Mouse (Mus musculus) kidney, embryonic 16.5 days (tissue): Measurements from ENCODE around the gene Dennd1a. TPM values are rescaled to one million over a fixed set of nuclear protein-coding genes. Genes with fewer than 3 reads are reported as not detected.

Experiments used
- ATAC-seq: fragments of 200-750 bp; cut with Nextera tagmentation; 2 replicates; pipeline ENCODE4 v1.8.0; 2017; ENCODE audit warnings: moderate TSS enrichment; ENCODE audit not compliant: low FRiP score, low TSS enrichment
- H3K27ac ChIP-seq: fragments of 300-500 bp; sonication (generic); 2 replicates; pipeline ENCODE4 v1.5.1; 2014; ENCODE audit warnings: low read length
- H3K27me3 ChIP-seq: fragments of 300-500 bp; sonication (generic); 2 replicates; pipeline ENCODE4 v1.6.1; 2014; ENCODE audit warnings: low read length, control low read depth, mixed read lengths; ENCODE audit not compliant: insufficient read depth
- H3K36me3 ChIP-seq: fragments of 300-500 bp; sonication (generic); 2 replicates; pipeline ENCODE4 v1.6.1; 2014; ENCODE audit warnings: low read length, control low read depth, mixed read lengths; ENCODE audit not compliant: insufficient read depth
- H3K4me1 ChIP-seq: fragments of 300-500 bp; sonication (generic); 2 replicates; pipeline ENCODE4 v1.6.1; 2014; ENCODE audit warnings: low read length, control low read depth, mixed read lengths; ENCODE audit not compliant: insufficient read depth
- H3K4me2 ChIP-seq: fragments of 300-500 bp; sonication (generic); replicated peaks from 2 replicates; pipeline ENCODE4 v1.6.1; 2014; ENCODE audit warnings: low read depth, low read length
- H3K4me3 ChIP-seq: fragments of 300-500 bp; sonication (generic); 2 replicates; pipeline ENCODE4 v1.5.1; 2014; ENCODE audit warnings: mild to moderate bottlenecking, low read length
- H3K9ac ChIP-seq: fragments of 300-500 bp; sonication (generic); replicated peaks from 2 replicates; pipeline ENCODE4 v1.6.1; 2014; ENCODE audit warnings: low read length
- H3K9me3 ChIP-seq: fragments of 300-500 bp; sonication (generic); 2 replicates; pipeline ENCODE4 v1.6.1; 2016; ENCODE audit warnings: low read length, control low read depth
- WGBS: fragments of 180-500 bp; shearing (Covaris S2); extraction: QIAGEN DNeasy Blood & Tissue Kit; methylation state at CpG from one replicate; pipeline ENCODE4 v1.1.7; 2014; 5-methylcytosine and 5-hydroxymethylcytosine counted together
- polyA plus RNA-seq: library from polyadenylated mRNA; unstranded; fragments of >200 nt; fragmentation: Nextera tagmentation; extraction: Ambion mirVana; gene quantifications from 2 replicates; pipeline ENCODE4 v1.2.1, GENCODE M21; 2015

The Dennd1a gene
- polyA plus RNA-seq: 14.3 and 15.4 TPM in 2 replicates

GRCm38 (mm10) chr2:38286733-38287551, at the start of gene Dennd1a:
Gene Dennd1a, minus strand, starts transcription at chr2:38287390.
- Histone ChIP-seq H3K4me3 (peak within 1 kb of the TSS; percentile 88), H3K4me1 (peaks cover 17% of the 10 kb centered on the region), H3K27me3 (no peaks in the 10 kb centered on the region), H3K9ac (peak within 1 kb of the TSS; percentile 92), H3K9me3 (no peaks in the 10 kb centered on the region), H3K4me2 (peak within 1 kb of the TSS; percentile 83), H3K27ac (peak within 1 kb of the TSS; percentile 91), H3K36me3 (no peaks in the 10 kb centered on the region)
- WGBS: under 1% methylated on average over 63 of the region's 81 CpGs
- ATAC-seq: peak; percentile 98

- ATAC-seq: no peak
- no peaks in the 10 kb centered on the region for H3K36me3 ChIP-seq
- no peak overlapping the region for H3K27ac ChIP-seq
- H3K4me3 ChIP-seq: 0 out of 2 replicates have a peak overlapping the region, but pooled peaks have one; percentile 5
- H3K27me3 ChIP-seq: peaks cover 86% of the 10 kb centered on the region
- H3K9me3 ChIP-seq: no peaks in the 10 kb centered on the region
- 2% methylated on average over 17 of the region's 17 CpGs for WGBS
- peaks cover 15% of the 10 kb centered on the region for H3K4me1 ChIP-seq
- H3K4me2 ChIP-seq: no peak overlapping the region
- no peak overlapping the region for H3K9ac ChIP-seq
These were observed 49.4 kb upstream of the Dennd1a start for GRCm38 (mm10) chr2:38336606-38337005.

- 39% methylated on average over 7 of the region's 7 CpGs for WGBS
These were observed 46.5 kb upstream of the Dennd1a start for GRCm38 (mm10) chr2:38333586-38334119.

GRCm38 (mm10) chr2:38326671-38327070, 39.5 kb upstream of the Dennd1a start:
- Histone ChIP-seq H3K36me3 (no peaks in the 10 kb centered on the region), H3K9me3 (no peaks in the 10 kb centered on the region), H3K4me2 (no peak overlapping the region), H3K9ac (no peak overlapping the region), H3K27me3 (peaks cover 10% of the 10 kb centered on the region), H3K27ac (no peak overlapping the region), H3K4me3 (no peak overlapping the region), H3K4me1 (no peaks in the 10 kb centered on the region)
- ATAC-seq: no peak
- 57% methylated on average over 1 of the region's 1 CpGs for WGBS

More at GRCm38 (mm10) chr2:38333586-38334119, 46.5 kb upstream of the Dennd1a start:
- Histone ChIP-seq H3K4me3 (no peak overlapping the region), H3K4me2 (no peak overlapping the region), H3K9me3 (no peaks in the 10 kb centered on the region), H3K27me3 (peaks cover 61% of the 10 kb centered on the region), H3K4me1 (peaks cover 7% of the 10 kb centered on the region; the same call in 1 of the 2 replicates), H3K9ac (no peak overlapping the region), H3K36me3 (no peaks in the 10 kb centered on the region), H3K27ac (no peak overlapping the region)
- no peak for ATAC-seq

- no peak overlapping the region for H3K27ac ChIP-seq
- no peaks in the 10 kb centered on the region for H3K4me1 ChIP-seq
- no peaks in the 10 kb centered on the region for H3K36me3 ChIP-seq
- no peak overlapping the region for H3K9ac ChIP-seq
- peaks cover 8% of the 10 kb centered on the region for H3K27me3 ChIP-seq
- ATAC-seq: no peak
- H3K9me3 ChIP-seq: no peaks in the 10 kb centered on the region
- 69% methylated on average over 8 of the region's 8 CpGs for WGBS
- no peak overlapping the region for H3K4me2 ChIP-seq
- H3K4me3 ChIP-seq: no peak overlapping the region
These were observed 36.2 kb upstream of the Dennd1a start for GRCm38 (mm10) chr2:38323380-38323779.

GRCm38 (mm10) chr2:38320911-38321310, 33.7 kb upstream of the Dennd1a start:
- H3K4me3 ChIP-seq: no peak overlapping the region
- no peaks in the 10 kb centered on the region for H3K36me3 ChIP-seq
- H3K9ac ChIP-seq: no peak overlapping the region
- H3K4me1 ChIP-seq: no peaks in the 10 kb centered on the region
- WGBS: 53% methylated on average over 4 of the region's 4 CpGs
- H3K27ac ChIP-seq: no peak overlapping the region
- ATAC-seq: no peak
- H3K9me3 ChIP-seq: no peaks in the 10 kb centered on the region
- no peak overlapping the region for H3K4me2 ChIP-seq
- H3K27me3 ChIP-seq: peaks cover 8% of the 10 kb centered on the region

GRCm38 (mm10) chr2:38319086-38319485, 31.9 kb upstream of the Dennd1a start:
- peaks cover 8% of the 10 kb centered on the region; the same call in 1 of the 2 replicates for H3K27me3 ChIP-seq
- H3K27ac ChIP-seq: no peak overlapping the region
- H3K36me3 ChIP-seq: no peaks in the 10 kb centered on the region
- WGBS: 91% methylated on average over 11 of the region's 11 CpGs
- H3K9me3 ChIP-seq: no peaks in the 10 kb centered on the region
- no peak for ATAC-seq
- H3K4me3 ChIP-seq: no peak overlapping the region
- H3K9ac ChIP-seq: no peak overlapping the region
- no peaks in the 10 kb centered on the region for H3K4me1 ChIP-seq
- H3K4me2 ChIP-seq: no peak overlapping the region

- H3K4me3 ChIP-seq: no peak overlapping the region
- no peaks in the 10 kb centered on the region for H3K36me3 ChIP-seq
- H3K9ac ChIP-seq: no peak overlapping the region
- 62% methylated on average over 3 of the region's 3 CpGs for WGBS
- H3K4me1 ChIP-seq: no peaks in the 10 kb centered on the region
- H3K27me3 ChIP-seq: peaks cover 4% of the 10 kb centered on the region; the same call in 1 of the 2 replicates
- H3K9me3 ChIP-seq: no peaks in the 10 kb centered on the region
- no peak for ATAC-seq
- H3K27ac ChIP-seq: no peak overlapping the region
- no peak overlapping the region for H3K4me2 ChIP-seq
These were observed 26.2 kb upstream of the Dennd1a start for GRCm38 (mm10) chr2:38313399-38313798.

GRCm38 (mm10) chr2:38312921-38313320, 25.7 kb upstream of the Dennd1a start:
- no peak for ATAC-seq
- peaks cover 4% of the 10 kb centered on the region; the same call in 1 of the 2 replicates for H3K27me3 ChIP-seq
- H3K36me3 ChIP-seq: no peaks in the 10 kb centered on the region
- no peak overlapping the region for H3K4me2 ChIP-seq
- WGBS: 58% methylated on average over 3 of the region's 3 CpGs
- no peak overlapping the region for H3K4me3 ChIP-seq
- no peak overlapping the region for H3K27ac ChIP-seq
- no peaks in the 10 kb centered on the region for H3K9me3 ChIP-seq
- H3K9ac ChIP-seq: no peak overlapping the region
- no peaks in the 10 kb centered on the region for H3K4me1 ChIP-seq

GRCm38 (mm10) chr2:38305152-38305551, 18.0 kb upstream of the Dennd1a start:
- H3K4me1 ChIP-seq: no peaks in the 10 kb centered on the region
- no peak overlapping the region for H3K4me2 ChIP-seq
- H3K9me3 ChIP-seq: no peaks in the 10 kb centered on the region
- no peaks in the 10 kb centered on the region for H3K27me3 ChIP-seq
- no peak overlapping the region for H3K27ac ChIP-seq
- no peak for ATAC-seq
- H3K36me3 ChIP-seq: no peaks in the 10 kb centered on the region
- H3K9ac ChIP-seq: no peak overlapping the region
- H3K4me3 ChIP-seq: no peak overlapping the region
- 76% methylated on average over 1 of the region's 1 CpGs for WGBS
